Mouse (Mus musculus) forebrain, postnatal 0 days (tissue): ENCODE measurements around the gene Syde2. TPM values are rescaled to one million over a fixed set of nuclear protein-coding genes. Genes with fewer than 3 reads are reported as not detected.
"Not testable (repeated sequence)": the region's sequence is repeated elsewhere in the genome, so short reads cannot be mapped to it uniquely, and the experiment has no call there.

Source experiments
- ATAC-seq: fragments of 200-750 bp; cut with Nextera tagmentation; 2 replicates; pipeline ENCODE4 v1.8.0; 2017; ENCODE audit warnings: mild to moderate bottlenecking, moderate library complexity
- DNase-seq: peaks from one replicate; pipeline ENCODE4 v3.0.0-alpha.2; 2015
- H3K27ac ChIP-seq: fragments of 300-500 bp; sonication (generic); 2 replicates; pipeline ENCODE4 v1.5.1; 2014; ENCODE audit warnings: low read depth, mild to moderate bottlenecking, antibody characterized with exemption, low read length, moderate library complexity, mixed read lengths
- H3K27me3 ChIP-seq: fragments of 300-500 bp; sonication (generic); 2 replicates; pipeline ENCODE4 v1.6.1; 2014; ENCODE audit warnings: mild to moderate bottlenecking, low read length, mixed read lengths; ENCODE audit not compliant: insufficient read depth
- H3K36me3 ChIP-seq: fragments of 300-500 bp; sonication (generic); 2 replicates; pipeline ENCODE4 v1.6.1; 2014; ENCODE audit warnings: mild to moderate bottlenecking, moderate library complexity; ENCODE audit not compliant: insufficient read depth
- H3K4me1 ChIP-seq: fragments of 300-500 bp; sonication (generic); 2 replicates; pipeline ENCODE4 v1.6.1; 2014; ENCODE audit warnings: antibody characterized with exemption; ENCODE audit not compliant: insufficient read depth
- H3K4me2 ChIP-seq: fragments of 300-500 bp; sonication (generic); 2 replicates; pipeline ENCODE4 v1.6.1; 2014; ENCODE audit warnings: low read depth, mild to moderate bottlenecking, moderate library complexity
- H3K4me3 ChIP-seq: fragments of 300-500 bp; sonication (generic); 2 replicates; pipeline ENCODE4 v1.5.1; 2014; ENCODE audit warnings: low read depth, low read length, mixed read lengths
- H3K9ac ChIP-seq: fragments of 300-500 bp; sonication (generic); 2 replicates; pipeline ENCODE4 v1.6.1; 2014; ENCODE audit warnings: mild to moderate bottlenecking
- H3K9me3 ChIP-seq: fragments of 300-500 bp; sonication (generic); 2 replicates; pipeline ENCODE4 v1.6.1; 2016; ENCODE audit warnings: low read length
- CTCF ChIP-seq: sonication (generic); IDR thresholded peaks from 2 replicates; pipeline ENCODE4 v1.5.1; 2016; ENCODE audit warnings: antibody characterized with exemption, control low read depth, low read depth
- WGBS: fragments of 180-500 bp; shearing (Covaris S2); extraction: QIAGEN DNeasy Blood & Tissue Kit; methylation state at CpG from one replicate; pipeline ENCODE4 v1.1.7; 2014; 5-methylcytosine and 5-hydroxymethylcytosine counted together
- polyA plus RNA-seq: library from polyadenylated mRNA; unstranded; fragments of >200 nt; fragmentation: Nextera tagmentation; extraction: Ambion mirVana; gene quantifications from 2 replicates; pipeline ENCODE4 v1.2.1, GENCODE M21; 2015
- total RNA-seq: library from RNA; depleted of rRNA; stranded (reverse); fragments of >200 nt; gene quantifications from 2 replicates; pipeline ENCODE4 v1.2.3, GENCODE M21; 2014

The Syde2 gene
- total and polyA plus RNA-seq, 2 experiments from 2014 or later: 0.34 to 5.1 TPM

- Histone ChIP-seq H3K9me3 (no peaks in the 10 kb centered on the region), H3K27me3 (no peaks in the 10 kb centered on the region), H3K9ac (no peak overlapping the region), H3K27ac (no peak overlapping the region), H3K36me3 (peaks cover 7% of the 10 kb centered on the region; the same call in 1 of the 2 replicates), H3K4me3 (no peak overlapping the region), H3K4me2 (no peak overlapping the region), H3K4me1 (no peaks in the 10 kb centered on the region)
- ATAC-seq: no peak
- WGBS: 91% methylated on average over 5 of the region's 5 CpGs
- no peak for DNase-seq
- no peak for TF ChIP-seq CTCF
Observed at GRCm38 (mm10) chr3:145995489-145995888, 7.8 kb downstream of the Syde2 start.

- DNase-seq, H3K9me3 ChIP-seq, H3K36me3 ChIP-seq, ATAC-seq, H3K27me3 ChIP-seq, H3K4me3 ChIP-seq, H3K9ac ChIP-seq, H3K27ac ChIP-seq, H3K4me1 ChIP-seq, H3K4me2 ChIP-seq: not testable (repeated sequence)
- 85% methylated on average over 4 of the region's 5 CpGs for WGBS
Observed at GRCm38 (mm10) chr3:145996539-145996938, 8.9 kb downstream of the Syde2 start.

DNA sequence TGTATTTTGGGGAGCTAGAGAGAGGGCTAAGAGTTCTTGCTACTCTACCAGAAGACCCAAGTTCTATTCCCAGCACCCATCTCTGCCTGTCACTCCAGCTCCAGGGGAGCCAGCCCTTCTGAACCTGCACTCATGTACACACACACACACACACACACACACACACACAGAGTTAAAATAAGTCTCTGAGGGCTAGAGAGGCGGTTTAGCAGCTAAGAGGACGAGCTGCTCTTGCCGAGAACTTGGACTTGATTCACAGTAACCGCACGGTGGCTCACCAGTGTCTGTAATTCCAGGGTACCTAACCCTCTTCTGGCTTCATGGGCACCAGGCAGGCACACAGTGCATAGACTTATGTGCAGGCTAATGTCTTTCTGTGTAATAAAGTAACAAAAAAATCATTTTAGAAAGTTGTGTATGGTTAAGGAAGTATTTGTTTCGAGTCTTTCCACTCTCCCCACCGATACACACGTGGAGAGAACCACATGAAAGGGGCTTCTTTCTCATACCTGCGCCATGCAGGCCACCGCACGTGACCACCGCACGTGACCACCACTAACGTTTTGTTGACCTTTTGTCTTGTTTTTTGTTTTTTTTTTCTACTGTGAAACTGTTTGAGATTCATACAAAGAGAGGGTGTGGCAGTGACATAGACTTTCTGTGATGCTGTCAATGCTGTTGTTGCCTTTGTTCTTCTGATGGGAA, 16.8 kb downstream of the Syde2 start:
- no peak for TF ChIP-seq CTCF
- Histone ChIP-seq H3K9ac (no peak overlapping the region), H3K27me3 (no peaks in the 10 kb centered on the region), H3K27ac (no peak overlapping the region), H3K4me2 (no peak overlapping the region), H3K9me3 (no peaks in the 10 kb centered on the region), H3K4me1 (no peaks in the 10 kb centered on the region), H3K4me3 (no peak overlapping the region), H3K36me3 (peaks cover 25% of the 10 kb centered on the region)
- WGBS: 93% methylated on average over 14 of the region's 14 CpGs
- ATAC-seq (no peak), DNase-seq (no peak)

DNA sequence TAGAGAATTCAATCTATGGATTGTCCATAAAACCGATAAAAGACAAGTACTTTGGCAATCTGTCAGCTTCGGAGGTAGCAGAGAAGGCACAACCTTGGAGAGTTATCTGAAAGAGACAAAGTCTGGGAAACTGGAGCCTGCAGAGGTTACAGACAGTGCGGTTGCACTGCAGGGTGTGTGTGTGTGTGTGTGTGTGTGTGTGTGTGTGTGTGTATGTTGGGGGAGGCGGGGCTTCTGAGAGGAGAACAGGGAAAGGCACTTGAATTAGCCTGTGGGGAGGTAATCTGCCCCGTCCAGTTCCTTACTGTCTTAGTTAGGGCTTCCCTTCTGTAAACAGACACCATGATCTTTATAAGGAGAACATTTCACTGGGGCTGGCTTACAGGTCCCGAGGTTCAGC, 20.2 kb downstream of the Syde2 start:
- H3K4me2 ChIP-seq: no peak overlapping the region
- H3K27me3 ChIP-seq: no peaks in the 10 kb centered on the region
- no peak overlapping the region for H3K9ac ChIP-seq
- H3K36me3 ChIP-seq: peaks cover 11% of the 10 kb centered on the region; the same call in 1 of the 2 replicates
- H3K4me1 ChIP-seq: no peaks in the 10 kb centered on the region
- ATAC-seq (no peak), DNase-seq (no peak)
- TF ChIP-seq CTCF: no peak
- no peak overlapping the region for H3K27ac ChIP-seq
- 84% methylated on average over 6 of the region's 6 CpGs for WGBS
- no peak overlapping the region for H3K4me3 ChIP-seq
- no peaks in the 10 kb centered on the region for H3K9me3 ChIP-seq

DNA sequence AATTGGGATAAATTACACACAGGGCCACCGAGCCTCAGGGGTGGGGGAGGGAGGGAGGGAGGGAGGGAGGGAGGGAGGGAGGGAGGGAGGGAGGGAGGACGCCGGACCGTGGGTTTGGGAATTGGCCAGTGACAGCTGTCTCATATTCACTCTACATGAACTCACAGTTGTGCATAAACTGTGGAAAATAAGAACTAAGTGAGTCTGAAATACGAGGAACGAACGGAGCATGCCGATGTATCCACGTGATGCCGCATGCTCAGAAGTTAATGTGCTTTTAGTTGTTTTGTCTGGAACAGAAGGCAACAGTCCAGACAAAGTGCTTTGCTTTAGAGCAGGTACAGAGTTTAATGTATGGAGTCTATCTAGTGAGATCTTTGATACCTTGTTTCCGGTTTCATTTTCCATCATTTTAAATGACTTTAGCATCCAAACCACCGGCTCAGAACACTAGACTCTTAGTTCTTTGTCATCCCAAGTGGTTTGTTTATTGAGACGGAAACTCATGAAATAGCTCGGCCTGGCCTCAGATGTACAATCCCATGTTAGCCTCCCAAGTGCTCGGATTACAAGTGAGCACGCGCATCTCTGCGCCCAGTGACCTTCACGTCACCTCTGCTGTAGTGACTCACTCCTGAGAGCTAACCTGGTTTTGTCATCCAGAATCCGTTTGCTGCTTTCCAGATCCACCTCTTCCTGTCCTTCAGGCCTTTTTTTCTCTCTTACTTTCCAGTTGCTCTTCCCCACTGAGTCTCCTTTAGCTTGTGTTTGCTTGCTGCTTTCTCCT, 22.4 kb downstream of the Syde2 start:
- no peaks in the 10 kb centered on the region for H3K4me1 ChIP-seq
- no peak overlapping the region for H3K9ac ChIP-seq
- no peak overlapping the region for H3K4me3 ChIP-seq
- DNase-seq (no peak), ATAC-seq (no peak)
- H3K27me3 ChIP-seq: no peaks in the 10 kb centered on the region
- H3K27ac ChIP-seq: no peak overlapping the region
- no peak overlapping the region for H3K4me2 ChIP-seq
- H3K36me3 ChIP-seq: peaks cover 8% of the 10 kb centered on the region; the same call in 1 of the 2 replicates
- no peaks in the 10 kb centered on the region for H3K9me3 ChIP-seq
- WGBS: 64% methylated on average over 20 of the region's 20 CpGs
- TF ChIP-seq CTCF: no peak

DNA sequence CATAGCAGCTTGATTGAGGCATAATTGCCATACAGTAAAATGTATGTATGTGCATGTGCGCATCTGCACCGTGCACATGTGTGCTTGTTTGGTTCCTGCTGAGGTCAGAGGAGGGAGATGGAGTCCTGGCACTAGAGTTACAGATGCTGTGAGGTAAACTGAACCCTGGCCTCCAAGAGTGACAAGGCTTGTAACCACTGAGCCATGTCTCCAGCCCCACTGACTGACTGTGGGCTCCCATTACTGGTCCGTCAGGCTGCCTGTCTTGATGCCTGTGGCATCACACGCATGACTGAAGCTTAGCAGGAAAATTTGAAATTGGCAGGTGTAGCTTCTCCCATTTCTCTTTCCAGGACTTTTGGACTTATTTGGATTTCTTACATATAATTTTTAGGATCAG, 23.1 kb downstream of the Syde2 start:
- H3K4me3 ChIP-seq: no peak overlapping the region
- ATAC-seq (no peak), DNase-seq (no peak)
- peaks cover 8% of the 10 kb centered on the region; the same call in 1 of the 2 replicates for H3K36me3 ChIP-seq
- H3K4me1 ChIP-seq: no peaks in the 10 kb centered on the region
- no peak overlapping the region for H3K27ac ChIP-seq
- TF ChIP-seq CTCF: no peak
- no peak overlapping the region for H3K4me2 ChIP-seq
- H3K27me3 ChIP-seq: no peaks in the 10 kb centered on the region
- 83% methylated on average over 4 of the region's 4 CpGs for WGBS
- no peaks in the 10 kb centered on the region for H3K9me3 ChIP-seq
- H3K9ac ChIP-seq: no peak overlapping the region

- Histone ChIP-seq H3K27me3 (no peaks in the 10 kb centered on the region), H3K9ac (no peak overlapping the region), H3K36me3 (peaks cover 8% of the 10 kb centered on the region; the same call in 1 of the 2 replicates), H3K9me3 (no peaks in the 10 kb centered on the region), H3K4me2 (no peak overlapping the region), H3K4me1 (no peaks in the 10 kb centered on the region), H3K4me3 (no peak overlapping the region), H3K27ac (no peak overlapping the region)
- 76% methylated on average over 8 of the region's 8 CpGs for WGBS
- DNase-seq (no peak), ATAC-seq (no peak)
- TF ChIP-seq CTCF: no peak
Observed at GRCm38 (mm10) chr3:146011544-146012218, 24.0 kb downstream of the Syde2 start.
